Mouse (Mus musculus) MEL (cell line): Measurements from ENCODE around the gene Sox12. TPM values are rescaled to one million over a fixed set of nuclear protein-coding genes. Genes with fewer than 3 reads are reported as not detected.

Experiments used
- DNase-seq: peaks from one replicate; pipeline ENCODE4 v3.0.0; 2011; ENCODE audit warnings: low read depth, low spot score
- H3K27ac ChIP-seq: 2 replicates; pipeline ENCODE4 v1.5.1; 2012; ENCODE audit warnings: low read depth, mild to moderate bottlenecking, control low read depth, low read length, moderate library complexity; ENCODE audit not compliant: control insufficient read depth
- H3K27me3 ChIP-seq, 2 experiments: fragments of 150-350 bp in 1 of 2; sonication (generic) in 1 of 2; 2 replicates each; pipeline ENCODE4 v1.6.1; 2012; ENCODE audit warnings: low read length in 2 of 2, mild to moderate bottlenecking in 2 of 2, improper control_type of control experiment in 1 of 2, moderate library complexity in 1 of 2; ENCODE audit not compliant: insufficient read depth in 2 of 2, control insufficient read depth in 1 of 2
- H3K36me3 ChIP-seq, 2 experiments: 2 replicates each; pipeline ENCODE4 v1.6.1; 2012 to 2014; ENCODE audit warnings: low read length in 2 of 2, improper control_type of control experiment in 1 of 2, inconsistent platforms in 1 of 2, mild to moderate bottlenecking in 1 of 2; ENCODE audit not compliant: insufficient read depth in 2 of 2, control insufficient read depth in 1 of 2
- H3K4me1 ChIP-seq, 2 experiments: fragments of 150-350 bp in 1 of 2; sonication (generic) in 1 of 2; 2 replicates each; pipeline ENCODE4 v1.6.1; 2012; ENCODE audit warnings: low read length in 2 of 2, improper control_type of control experiment in 1 of 2, mild to moderate bottlenecking in 1 of 2; ENCODE audit not compliant: insufficient read depth in 2 of 2, control insufficient read depth in 1 of 2
- H3K4me3 ChIP-seq, 2 experiments: fragments of 150-350 bp in 1 of 2; sonication (generic) in 1 of 2; 2 replicates each; pipeline ENCODE4 v1.5.1; 2012; ENCODE audit warnings: low read depth in 2 of 2, low read length in 2 of 2, mild to moderate bottlenecking in 2 of 2, moderate library complexity in 2 of 2, control low read depth in 1 of 2, improper control_type of control experiment in 1 of 2; ENCODE audit not compliant: control insufficient read depth in 1 of 2, insufficient read depth in 1 of 2
- H3K79me2 ChIP-seq: 2 replicates; pipeline ENCODE4 v1.6.1; 2012; ENCODE audit warnings: mild to moderate bottlenecking, low read length, moderate library complexity; ENCODE audit not compliant: control insufficient read depth, poor library complexity, insufficient read depth
- H3K9ac ChIP-seq: 2 replicates; pipeline ENCODE4 v1.6.1; 2012; ENCODE audit warnings: low read depth, mild to moderate bottlenecking, control low read depth, low read length, moderate library complexity; ENCODE audit not compliant: control insufficient read depth, poor library complexity, severe bottlenecking
- H3K9me3 ChIP-seq: fragments of 150-350 bp; sonication (generic); replicated peaks from 2 replicates; pipeline ENCODE4 v1.6.1; 2012; ENCODE audit warnings: mild to moderate bottlenecking, low read length, improper control_type of control experiment, moderate library complexity; ENCODE audit not compliant: insufficient read depth
- BHLHE40 ChIP-seq: IDR thresholded peaks from 2 replicates; pipeline ENCODE4 v1.6.1; 2012; ENCODE audit warnings: low read depth, mild to moderate bottlenecking, inconsistent platforms, low read length, improper control_type of control experiment, borderline replicate concordance
- CTCF ChIP-seq, 3 experiments: IDR thresholded peaks in 2 of 3; conservative IDR thresholded peaks in 1 of 3; 2 replicates each; pipeline ENCODE4 v1.5.1; 2011 to 2012; ENCODE audit warnings: low read length in 3 of 3, low read depth in 2 of 3, mild to moderate bottlenecking in 2 of 3, improper control_type of control experiment in 1 of 3, inconsistent platforms in 1 of 3, mixed read lengths in 1 of 3, moderate library complexity in 1 of 3; ENCODE audit not compliant: control insufficient read depth in 1 of 3, insufficient read depth in 1 of 3, poor library complexity in 1 of 3, severe bottlenecking in 1 of 3
- E2F4 ChIP-seq: IDR thresholded peaks from 2 replicates; pipeline ENCODE4 v1.6.1; 2011; ENCODE audit warnings: low read depth, low read length, improper control_type of control experiment, borderline replicate concordance
- EP300 ChIP-seq, 2 experiments: IDR thresholded peaks; 2 replicates each; pipeline ENCODE4 v1.6.1; 2011; ENCODE audit warnings: improper control_type of control experiment in 2 of 2, low read length in 2 of 2, low read depth in 1 of 2, mild to moderate bottlenecking in 1 of 2
- GABPA ChIP-seq: IDR thresholded peaks from 2 replicates; pipeline ENCODE4 v1.6.1; 2012; ENCODE audit warnings: low read depth, mild to moderate bottlenecking, inconsistent platforms, low read length, improper control_type of control experiment, moderate library complexity
- GATA1 ChIP-seq: IDR thresholded peaks from 2 replicates; pipeline ENCODE4 v1.6.1; 2011; ENCODE audit warnings: low read depth, low read length, improper control_type of control experiment
- HCFC1 ChIP-seq: IDR thresholded peaks from 2 replicates; pipeline ENCODE4 v1.6.1; 2012; ENCODE audit warnings: low read depth, mild to moderate bottlenecking, inconsistent platforms, low read length, improper control_type of control experiment, moderate library complexity
- JUND ChIP-seq: IDR thresholded peaks from 2 replicates; pipeline ENCODE4 v1.6.1; 2011; ENCODE audit warnings: low read depth, mild to moderate bottlenecking, improper control_type of control experiment, low read length
- MEF2A ChIP-seq: IDR thresholded peaks from 2 replicates; pipeline ENCODE4 v1.6.1; 2014; ENCODE audit warnings: low read depth, mild to moderate bottlenecking, inconsistent platforms, low read length, improper control_type of control experiment; ENCODE audit not compliant: poor library complexity, insufficient replicate concordance, severe bottlenecking; ENCODE audit errors: extremely low read depth
- MXI1 ChIP-seq: IDR thresholded peaks from 2 replicates; pipeline ENCODE4 v1.6.1; 2011; ENCODE audit warnings: mild to moderate bottlenecking, low read depth, low read length, improper control_type of control experiment
- MYB ChIP-seq: IDR thresholded peaks from 2 replicates; pipeline ENCODE4 v1.6.1; 2011; ENCODE audit warnings: mild to moderate bottlenecking, low read depth, low read length, improper control_type of control experiment
- NELFE ChIP-seq: IDR thresholded peaks from 2 replicates; pipeline ENCODE4 v1.6.1; 2011; ENCODE audit warnings: low read depth, low read length, improper control_type of control experiment
- POLR2A ChIP-seq, 2 experiments: IDR thresholded peaks; 2 replicates each; pipeline ENCODE4 v1.6.1; 2011 to 2012; ENCODE audit warnings: low read length in 2 of 2, mild to moderate bottlenecking in 2 of 2, control low read depth in 1 of 2, improper control_type of control experiment in 1 of 2, low read depth in 1 of 2, moderate library complexity in 1 of 2; ENCODE audit not compliant: control insufficient read depth in 1 of 2, insufficient read depth in 1 of 2, poor library complexity in 1 of 2
- POLR2AphosphoS2 ChIP-seq: IDR thresholded peaks from 2 replicates; pipeline ENCODE4 v1.6.1; 2011; ENCODE audit warnings: low read length, improper control_type of control experiment
- SMC3 ChIP-seq: IDR thresholded peaks from 2 replicates; pipeline ENCODE4 v1.6.1; 2011; ENCODE audit warnings: low read depth, low read length, improper control_type of control experiment
- TAL1 ChIP-seq: IDR thresholded peaks from 2 replicates; pipeline ENCODE4 v1.6.1; 2012; ENCODE audit warnings: mild to moderate bottlenecking, inconsistent platforms, low read length, moderate library complexity, mixed read lengths
- TBP ChIP-seq: IDR thresholded peaks from 2 replicates; pipeline ENCODE4 v1.8.0; 2011; ENCODE audit warnings: low read depth, low read length, improper control_type of control experiment
- TCF12 ChIP-seq: IDR thresholded peaks from 2 replicates; pipeline ENCODE4 v1.6.1; 2014; ENCODE audit warnings: low read depth, mild to moderate bottlenecking, inconsistent platforms, low read length, improper control_type of control experiment, moderate library complexity
- UBTF ChIP-seq: IDR thresholded peaks from 2 replicates; pipeline ENCODE4 v1.6.1; 2012; ENCODE audit warnings: low read depth, mild to moderate bottlenecking, inconsistent platforms, low read length, improper control_type of control experiment, moderate library complexity, borderline replicate concordance; ENCODE audit not compliant: insufficient read depth
- ZKSCAN1 ChIP-seq: IDR thresholded peaks from 2 replicates; pipeline ENCODE4 v1.6.1; 2012; ENCODE audit warnings: low read depth, mild to moderate bottlenecking, inconsistent platforms, low read length, improper control_type of control experiment, moderate library complexity
- ZMIZ1 ChIP-seq: IDR thresholded peaks from 2 replicates; pipeline ENCODE4 v1.6.1; 2012; ENCODE audit warnings: low read depth, mild to moderate bottlenecking, inconsistent platforms, low read length, improper control_type of control experiment, moderate library complexity
- polyA plus RNA-seq, 2 experiments: library from polyadenylated mRNA; stranded (reverse) in 1 of 2; unstranded in 1 of 2; fragments of >175 nt in 1 of 2; fragments of >200 nt in 1 of 2; gene quantifications; 2 replicates each; pipeline versions ENCODE4 v1.2.1 to v1.2.4; 2012; ENCODE audit warnings: low replicate concordance in 2 of 2, low read depth in 1 of 2; ENCODE audit not compliant: insufficient read length in 2 of 2, insufficient read depth in 1 of 2, missing spikeins in 1 of 2
- total RNA-seq: library from RNA; depleted of rRNA; stranded (reverse); fragments of 300-350 nt; gene quantifications from 2 replicates; pipeline ENCODE4 v1.2.3, GENCODE M21; 2012

Gene Sox12
- total and polyA plus RNA-seq, 3 experiments = 1.5 to 24.7 TPM; not detected in 1

- TF ChIP-seq BHLHE40 (no peak; the same call in 1 of the 2 replicates), MEF2A (no peak), NELFE (no peak), EP300 (IDR thresholded peaks at IDR 0.05; ENCODE audit: low read depth in 1 of 2, low read length in 2 of 2) (peak; percentile 95 to 96), MYB (no peak), HCFC1 (no peak), MXI1 (peak; percentile 59), TAL1 (peak; percentile 91), TCF12 (peak; percentile 97), TBP (0 out of 2 replicates have a peak, but pooled peaks have one; percentile 13), GATA1 (peak; percentile 98), ZKSCAN1 (0 out of 2 replicates have a peak, but pooled peaks have one; percentile 14), POLR2AphosphoS2 (no peak), CTCF (IDR thresholded peaks at IDR 0.05 in 2 of 3, conservative IDR thresholded peaks at IDR 0.05 in 1 of 3; ENCODE audit: control insufficient read depth in 1 of 3, insufficient read depth in 1 of 3, low read depth in 2 of 3, low read length in 3 of 3, poor library complexity in 1 of 3, severe bottlenecking in 1 of 3) (no peak)
Observed at GRCm38 (mm10) chr2:152346776-152347465, 50.9 kb downstream of the Sox12 start (continued).

- Histone ChIP-seq H3K79me2 (peaks cover 25% of the 10 kb centered on the region), H3K9ac (peak overlapping the region; percentile 84; the same call in 1 of the 2 replicates), H3K4me1 (peaks cover 28 to 60% of the 10 kb centered on the region in 2 experiments), H3K4me3 (no peak overlapping the region), H3K27ac (peak overlapping the region; percentile 92; the same call in 1 of the 2 replicates), H3K9me3 (no peaks in the 10 kb centered on the region), H3K36me3 (peaks cover 12 to 63% of the 10 kb centered on the region in 2 experiments; a peak in 3 of 4 replicates), H3K27me3 (no peaks in the 10 kb centered on the region)
- TF ChIP-seq POLR2A (IDR thresholded peaks at IDR 0.05; ENCODE audit: control insufficient read depth in 1 of 2, insufficient read depth in 1 of 2, low read depth in 1 of 2, low read length in 2 of 2, poor library complexity in 1 of 2) (no peak), UBTF (no peak), EP300 (IDR thresholded peaks at IDR 0.05; ENCODE audit: low read depth in 1 of 2, low read length in 2 of 2) (no peak), JUND (no peak), GATA1 (no peak), GABPA (no peak), SMC3 (no peak), E2F4 (no peak), ZMIZ1 (no peak), MXI1 (no peak), ZKSCAN1 (no peak)
- DNase-seq = no peak
Observed at GRCm38 (mm10) chr2:152345393-152345792, 52.5 kb downstream of the Sox12 start.
